Mouse (Mus musculus): Measurements from ENCODE around the gene Sav1. TPM values are rescaled to one million over a fixed set of nuclear protein-coding genes. Genes with fewer than 3 reads are reported as not detected.

Sav1 gene
- polyA plus RNA-seq, 1 experiment from 2014 or later: 3.6 TPM

Other genes with a start within 250 kb of the Sav1 start
- 7.1 and 11.4 TPM in 2 replicates for gene Cdkl1, start 195.7 kb downstream of the Sav1 start, polyA plus RNA-seq (2014; fragmentation: Nextera tagmentation; extraction: Ambion mirVana)
- gene Atl1, start 94.4 kb downstream of the Sav1 start, polyA plus RNA-seq (2014; fragmentation: Nextera tagmentation; extraction: Ambion mirVana): 140 and 157 TPM in 2 replicates
- 25.4 and 40.0 TPM in 2 replicates for gene Map4k5, start 93.8 kb downstream of the Sav1 start, polyA plus RNA-seq (2014; fragmentation: Nextera tagmentation; extraction: Ambion mirVana)
- gene Nin, start 126.7 kb upstream of the Sav1 start, polyA plus RNA-seq (2014; fragmentation: Nextera tagmentation; extraction: Ambion mirVana): 15.3 and 17.1 TPM in 2 replicates
- gene Abhd12b, start 167.1 kb upstream of the Sav1 start, polyA plus RNA-seq (2014; fragmentation: Nextera tagmentation; extraction: Ambion mirVana): 0.39 and 0.47 TPM in 2 replicates
- gene Pygl, start 244.5 kb upstream of the Sav1 start, polyA plus RNA-seq (2014; fragmentation: Nextera tagmentation; extraction: Ambion mirVana): 5.2 and 6.1 TPM in 2 replicates

All from midbrain, embryonic 14.5 days (tissue).